Mouse (Mus musculus): ENCODE measurements around the gene Osm. TPM values are rescaled to one million over a fixed set of nuclear protein-coding genes. Genes with fewer than 3 reads are reported as not detected.

Osm gene
- total and polyA plus RNA-seq, 3 experiments: 0.13 to 0.14 (median 0.14) TPM

DNA sequence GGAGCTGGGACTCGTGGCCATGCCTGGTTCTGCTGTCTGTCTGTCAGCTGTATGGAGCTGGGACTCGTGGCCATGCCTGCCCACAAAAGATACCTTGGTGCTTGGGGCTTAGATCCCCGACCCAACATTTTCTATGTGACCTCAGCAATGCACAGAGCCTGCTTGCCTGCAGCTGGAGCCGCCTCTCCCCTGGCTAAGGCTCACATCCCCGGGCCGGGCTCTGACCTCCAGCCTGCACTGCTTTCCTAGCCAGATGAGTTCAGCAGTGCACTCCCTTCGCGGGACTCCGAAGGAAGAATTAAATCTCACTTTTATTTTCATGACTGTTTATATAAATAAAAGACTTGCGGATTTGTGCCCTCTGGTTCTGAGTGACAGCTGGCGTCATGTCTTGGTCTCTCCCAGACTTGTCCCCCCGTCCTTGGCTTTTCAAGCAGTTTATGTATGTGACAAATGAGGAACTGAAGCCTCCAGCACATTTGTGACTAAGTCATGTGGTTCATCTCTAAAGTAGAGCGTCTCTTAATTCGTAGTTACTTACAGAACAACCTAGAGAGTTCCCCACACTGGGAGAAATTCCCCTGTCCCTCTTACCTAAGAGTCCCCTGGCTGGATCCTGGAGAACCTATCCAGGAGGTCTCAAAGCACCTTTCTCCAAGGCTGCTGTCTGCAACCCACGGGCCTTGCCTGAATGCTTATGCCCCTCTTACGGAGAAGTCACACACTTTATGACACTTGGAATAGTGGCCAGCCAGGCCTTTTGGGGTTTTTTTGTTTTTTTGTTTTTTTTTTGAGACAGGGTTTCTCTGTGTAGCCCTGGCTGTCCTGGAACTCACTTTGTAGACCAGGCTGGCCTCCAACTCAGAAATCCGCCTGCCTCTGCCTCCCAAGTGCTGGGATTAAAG is 13.9 kb upstream of the Osm start:
- Histone ChIP-seq H3K9ac (ENCODE audit: low read depth, low read length) (no peak overlapping the region), H3K4me1 (ENCODE audit: control insufficient read depth, insufficient read depth, low read length) (peaks cover 2% of the 10 kb centered on the region), H3K79me2 (replicated peaks; ENCODE audit: control insufficient read depth, insufficient read depth, low read length) (no peaks in the 10 kb centered on the region), H3K36me3 (ENCODE audit: control insufficient read depth, insufficient read depth, low read length) (no peaks in the 10 kb centered on the region; the same call in 1 of the 2 replicates), H3K4me3 (no peak overlapping the region), H3K27ac (no peak overlapping the region), H3K27me3 (ENCODE audit: control insufficient read depth, insufficient read depth, low read length) (no peaks in the 10 kb centered on the region)
- no peak for DNase-seq
- 80% methylated on average over 17 of the region's 17 CpGs for WGBS
- no peak for TF ChIP-seq CTCF (IDR thresholded peaks at IDR 0.05)
- no peak for TF ChIP-seq EP300 (IDR thresholded peaks at IDR 0.05; ENCODE audit: insufficient read depth, low read depth, low read length)
- no peak for TF ChIP-seq POLR2A (IDR thresholded peaks at IDR 0.05; ENCODE audit: insufficient read depth, low read depth, low read length)
- intact Hi-C loops (cut with DNase I): no loop called here

DNA sequence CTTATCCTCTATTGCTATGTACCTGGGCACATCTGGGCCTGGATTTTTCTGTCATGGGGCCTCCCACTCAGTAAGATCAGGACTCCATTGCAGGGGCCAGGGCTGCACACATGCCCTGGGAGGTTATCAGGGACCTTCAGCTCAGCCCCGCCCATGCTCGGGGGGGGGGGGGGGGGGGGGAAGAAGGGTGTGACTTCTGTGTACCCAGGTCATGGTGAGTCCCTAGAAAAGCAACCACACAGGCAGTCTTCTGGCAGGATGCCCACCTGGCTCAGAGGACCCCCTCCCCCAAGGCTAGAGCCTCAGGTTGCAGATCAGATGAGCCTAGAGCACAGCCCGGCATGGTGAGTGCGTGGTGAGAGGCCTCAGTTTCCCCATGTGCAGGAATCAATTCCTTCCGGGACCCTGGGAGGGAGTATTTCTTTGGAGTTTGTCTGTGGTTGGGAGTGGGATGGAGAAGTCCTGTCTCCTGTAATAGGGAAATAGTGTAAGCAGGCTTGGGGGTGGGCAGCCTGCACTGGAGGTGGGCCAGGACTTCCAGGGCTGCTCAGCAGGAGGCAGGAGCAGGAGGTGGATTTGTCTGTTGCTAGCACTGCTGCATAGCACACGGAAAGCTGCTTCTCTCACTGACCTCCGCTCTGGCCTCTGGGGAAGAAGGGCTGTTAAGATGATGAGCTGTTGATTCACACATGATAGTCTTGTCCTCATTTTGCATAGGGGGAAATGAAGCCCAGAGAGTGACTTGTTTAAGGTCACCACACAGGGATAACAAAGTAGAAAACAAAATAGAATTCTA is 12.6 kb upstream of the Osm start:
- intact Hi-C loops (cut with DNase I): no loop called here
- Histone ChIP-seq H3K27me3 (ENCODE audit: control insufficient read depth, insufficient read depth, low read length) (no peaks in the 10 kb centered on the region), H3K4me3 (no peak overlapping the region), H3K9ac (ENCODE audit: low read depth, low read length) (no peak overlapping the region), H3K27ac (no peak overlapping the region), H3K36me3 (ENCODE audit: control insufficient read depth, insufficient read depth, low read length) (no peaks in the 10 kb centered on the region), H3K79me2 (replicated peaks; ENCODE audit: control insufficient read depth, insufficient read depth, low read length) (no peaks in the 10 kb centered on the region), H3K4me1 (ENCODE audit: control insufficient read depth, insufficient read depth, low read length) (peaks cover 2% of the 10 kb centered on the region)
- TF ChIP-seq EP300 (IDR thresholded peaks at IDR 0.05; ENCODE audit: insufficient read depth, low read depth, low read length) (no peak), POLR2A (IDR thresholded peaks at IDR 0.05; ENCODE audit: insufficient read depth, low read depth, low read length) (no peak), CTCF (IDR thresholded peaks at IDR 0.05) (no peak)
- no peak for DNase-seq
- WGBS: 43% methylated on average over 6 of the region's 7 CpGs

DNA sequence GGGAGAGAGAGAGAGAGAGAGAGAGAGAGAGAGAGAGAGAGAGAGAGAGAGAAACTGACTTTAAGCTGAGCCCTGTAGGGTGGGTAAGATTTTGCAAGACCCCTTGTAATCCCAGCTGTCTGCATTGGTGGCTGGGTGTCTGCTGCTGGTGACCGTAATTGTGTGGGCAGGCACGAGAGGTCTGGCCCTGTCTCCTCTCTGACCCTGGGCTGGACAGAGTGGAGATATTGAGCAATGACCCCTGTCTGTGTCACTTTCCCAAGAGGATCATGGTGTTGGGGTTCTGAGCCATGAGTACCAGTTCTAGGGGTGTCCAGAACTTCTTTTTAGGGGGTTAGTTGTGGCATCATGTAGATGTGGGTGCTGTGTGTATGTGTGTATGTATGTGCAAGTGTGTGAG is 12.0 kb upstream of the Osm start:
- no peak for TF ChIP-seq POLR2A (IDR thresholded peaks at IDR 0.05; ENCODE audit: insufficient read depth, low read depth, low read length)
- no peak for TF ChIP-seq EP300 (IDR thresholded peaks at IDR 0.05; ENCODE audit: insufficient read depth, low read depth, low read length)
- no peak for TF ChIP-seq CTCF (IDR thresholded peaks at IDR 0.05)
- H3K9ac ChIP-seq (ENCODE audit: low read depth, low read length): no peak overlapping the region
- H3K27me3 ChIP-seq (ENCODE audit: control insufficient read depth, insufficient read depth, low read length): no peaks in the 10 kb centered on the region
- H3K27ac ChIP-seq: no peak overlapping the region
- no peak overlapping the region for H3K4me3 ChIP-seq
- H3K4me1 ChIP-seq (ENCODE audit: control insufficient read depth, insufficient read depth, low read length): peaks cover 4% of the 10 kb centered on the region
- H3K36me3 ChIP-seq (ENCODE audit: control insufficient read depth, insufficient read depth, low read length): no peaks in the 10 kb centered on the region
- H3K79me2 ChIP-seq (replicated peaks; ENCODE audit: control insufficient read depth, insufficient read depth, low read length): no peaks in the 10 kb centered on the region
- intact Hi-C loops (cut with DNase I): no loop called here
- no peak for DNase-seq
- WGBS: 64% methylated on average over 2 of the region's 2 CpGs

DNA sequence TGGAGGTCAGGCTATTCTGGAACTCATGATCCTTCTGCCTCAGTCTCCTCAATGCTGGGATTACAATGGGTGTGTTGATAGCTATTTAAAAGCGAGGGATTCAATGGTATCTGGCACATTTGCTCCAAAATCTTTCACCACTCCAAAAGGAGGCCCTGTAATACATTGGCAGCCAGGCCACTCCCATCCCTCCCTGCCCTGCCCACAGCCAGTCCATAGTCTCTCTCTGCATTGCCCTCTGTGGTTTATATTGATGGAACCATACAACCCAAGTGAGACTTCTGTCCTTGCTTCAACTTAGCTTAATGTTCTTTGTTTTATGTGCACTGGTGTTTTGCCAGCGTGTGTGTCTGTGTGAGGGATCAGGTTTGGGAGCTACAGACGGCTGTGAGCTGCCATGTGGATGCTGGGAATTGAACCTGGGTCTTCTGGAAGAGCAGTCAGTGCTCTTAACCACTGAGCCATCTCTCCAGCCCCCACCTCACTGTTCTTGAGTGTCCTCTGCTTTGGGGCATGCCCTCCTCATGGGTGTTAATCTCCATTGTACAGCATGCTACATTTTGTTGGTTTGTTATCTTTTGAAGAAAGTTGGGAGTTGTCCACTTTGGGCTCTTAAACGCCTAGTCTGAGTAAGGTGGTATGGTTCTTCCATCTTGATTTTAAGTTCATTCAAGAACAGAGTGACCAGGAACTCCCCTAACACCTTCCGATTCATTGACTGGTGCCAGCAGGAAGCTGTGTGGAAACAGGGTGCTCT is 9.5 kb upstream of the Osm start:
- intact Hi-C loops (cut with DNase I): no loop called here
- TF ChIP-seq POLR2A (IDR thresholded peaks at IDR 0.05; ENCODE audit: insufficient read depth, low read depth, low read length) (no peak), CTCF (IDR thresholded peaks at IDR 0.05) (no peak), EP300 (IDR thresholded peaks at IDR 0.05; ENCODE audit: insufficient read depth, low read depth, low read length) (no peak)
- Histone ChIP-seq H3K36me3 (ENCODE audit: control insufficient read depth, insufficient read depth, low read length) (no peaks in the 10 kb centered on the region), H3K4me1 (ENCODE audit: control insufficient read depth, insufficient read depth, low read length) (peaks cover 3% of the 10 kb centered on the region), H3K79me2 (replicated peaks; ENCODE audit: control insufficient read depth, insufficient read depth, low read length) (no peaks in the 10 kb centered on the region), H3K4me3 (no peak overlapping the region), H3K27me3 (ENCODE audit: control insufficient read depth, insufficient read depth, low read length) (no peaks in the 10 kb centered on the region), H3K9ac (ENCODE audit: low read depth, low read length) (no peak overlapping the region), H3K27ac (no peak overlapping the region)
- no peak for DNase-seq
- WGBS: 74% methylated on average over 5 of the region's 5 CpGs

DNA sequence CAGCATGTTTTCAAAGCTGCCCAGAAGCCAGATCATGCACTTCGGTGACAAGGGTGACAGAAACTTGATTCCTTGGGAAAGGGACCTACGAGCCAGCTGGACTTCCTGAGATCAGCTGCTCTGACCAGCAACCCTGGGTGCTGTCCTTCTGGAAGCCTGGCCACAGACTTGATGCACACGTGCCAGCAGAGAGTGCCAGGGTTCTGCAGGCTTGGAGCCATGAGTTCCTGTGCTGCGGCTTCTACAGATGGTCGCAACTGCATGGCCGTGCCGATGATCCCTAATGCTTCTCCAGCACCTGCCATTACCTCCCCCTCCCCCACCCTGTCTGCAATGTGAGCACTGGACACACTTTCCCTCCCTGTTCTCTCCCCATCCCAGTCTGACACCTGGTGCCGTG is 7.8 kb upstream of the Osm start:
- TF ChIP-seq CTCF (IDR thresholded peaks at IDR 0.05) (no peak), POLR2A (IDR thresholded peaks at IDR 0.05; ENCODE audit: insufficient read depth, low read depth, low read length) (no peak), EP300 (IDR thresholded peaks at IDR 0.05; ENCODE audit: insufficient read depth, low read depth, low read length) (no peak)
- Histone ChIP-seq H3K27ac (no peak overlapping the region), H3K9ac (ENCODE audit: low read depth, low read length) (no peak overlapping the region), H3K36me3 (ENCODE audit: control insufficient read depth, insufficient read depth, low read length) (no peaks in the 10 kb centered on the region), H3K4me3 (no peak overlapping the region), H3K79me2 (replicated peaks; ENCODE audit: control insufficient read depth, insufficient read depth, low read length) (no peaks in the 10 kb centered on the region), H3K27me3 (ENCODE audit: control insufficient read depth, insufficient read depth, low read length) (no peaks in the 10 kb centered on the region), H3K4me1 (ENCODE audit: control insufficient read depth, insufficient read depth, low read length) (peaks cover 3% of the 10 kb centered on the region)
- DNase-seq: peak; percentile 54 to 72
- 28% methylated on average over 8 of the region's 8 CpGs for WGBS
- intact Hi-C loops (cut with DNase I): no loop called here
